Mouse (Mus musculus) c-Kit-positive CD71-negative TER-119-negative erythroid progenitor cells, embryonic 14.5 days (primary cell): ENCODE data around the gene Arpc1b.

Source experiments
- DNase-seq: peaks from one replicate; pipeline ENCODE4 v3.0.0-alpha.2; 2013; ENCODE audit warnings: low read depth

The Arpc1b gene

DNA sequence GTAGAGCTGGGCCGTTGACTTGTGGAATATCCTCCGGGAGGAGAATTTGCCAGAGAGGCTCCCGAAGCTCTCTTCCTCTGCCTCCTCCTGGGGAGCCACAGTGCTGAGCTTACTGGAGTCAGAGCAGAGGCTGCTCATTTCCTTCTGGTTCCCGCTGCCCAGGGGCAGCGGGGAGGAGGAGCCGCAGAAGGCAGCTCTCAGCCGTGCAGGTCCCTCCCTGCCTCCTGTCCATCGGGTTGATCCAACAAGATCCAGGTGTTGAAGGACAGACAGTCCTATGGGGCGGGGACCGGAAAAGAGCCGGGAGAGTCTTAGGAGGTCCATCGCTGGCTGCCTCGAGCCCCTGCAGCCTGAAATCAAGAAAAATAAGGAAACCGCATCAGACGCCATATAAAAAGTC is 51.2 kb downstream of the Arpc1b start:
- DNase-seq, result no peak

DNA sequence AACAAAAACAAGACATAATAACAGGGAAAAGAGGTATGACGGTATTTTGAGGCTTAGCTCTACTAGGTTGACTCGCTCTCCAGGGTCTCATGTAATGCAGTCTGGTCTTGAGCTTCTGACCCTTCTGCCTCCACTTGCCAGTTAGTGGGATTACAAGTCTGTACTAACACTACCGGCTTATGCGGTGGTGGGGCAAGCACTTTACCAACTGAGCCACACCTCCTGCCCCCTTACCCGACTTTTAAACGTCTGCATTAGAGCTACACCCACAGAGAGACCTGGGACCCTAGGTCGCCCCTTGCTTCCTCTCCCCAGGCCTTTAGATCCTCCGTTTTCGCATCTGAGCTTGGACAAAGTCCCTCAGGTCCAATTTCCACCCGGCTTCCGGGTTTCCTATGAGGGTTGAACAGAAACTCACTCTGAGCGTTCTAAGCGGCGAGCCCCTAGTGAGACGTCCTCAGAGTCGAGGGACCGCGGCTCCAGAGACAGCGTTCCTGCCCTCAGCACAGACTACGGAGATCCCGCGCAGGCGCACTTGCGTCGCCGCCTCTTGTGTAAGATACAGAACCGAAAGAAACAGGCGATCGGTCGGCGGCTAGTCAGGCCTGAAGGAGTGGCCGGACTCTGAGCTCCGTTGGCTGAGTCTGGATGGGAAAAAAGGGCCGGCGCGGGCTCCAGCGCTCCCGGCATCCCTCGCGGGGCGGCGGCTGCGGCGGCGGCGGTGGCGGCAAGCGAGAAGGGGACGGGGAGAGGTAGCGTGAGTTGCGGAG is 52.7 kb downstream of the Arpc1b start, which contains the start of the genes Ptcd1 and Cpsf4:
Gene Ptcd1, minus strand, starts transcription at position 573 of the 770 bp plus-strand sequence.
Gene Cpsf4, plus strand, starts transcription at position 678 of the 770 bp plus-strand sequence.
- DNase-seq, result peak; percentile 99

DNA sequence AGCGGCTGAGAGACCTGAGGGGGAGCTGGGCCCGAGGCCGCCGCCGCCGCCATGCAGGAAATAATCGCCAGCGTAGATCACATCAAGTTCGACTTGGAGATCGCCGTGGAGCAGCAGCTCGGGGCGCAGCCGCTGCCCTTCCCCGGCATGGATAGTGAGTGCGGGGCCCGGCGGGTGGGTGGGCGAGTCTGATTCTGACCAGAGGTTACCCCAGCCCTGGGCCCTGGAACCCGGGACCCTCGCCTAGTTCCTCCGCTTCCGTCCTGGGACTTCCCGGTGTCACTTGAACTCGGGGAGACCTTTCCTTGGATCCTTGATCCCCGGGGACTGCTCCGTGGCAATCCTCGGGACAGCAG is 53.3 kb downstream of the Arpc1b start:
- no peak for DNase-seq

DNA sequence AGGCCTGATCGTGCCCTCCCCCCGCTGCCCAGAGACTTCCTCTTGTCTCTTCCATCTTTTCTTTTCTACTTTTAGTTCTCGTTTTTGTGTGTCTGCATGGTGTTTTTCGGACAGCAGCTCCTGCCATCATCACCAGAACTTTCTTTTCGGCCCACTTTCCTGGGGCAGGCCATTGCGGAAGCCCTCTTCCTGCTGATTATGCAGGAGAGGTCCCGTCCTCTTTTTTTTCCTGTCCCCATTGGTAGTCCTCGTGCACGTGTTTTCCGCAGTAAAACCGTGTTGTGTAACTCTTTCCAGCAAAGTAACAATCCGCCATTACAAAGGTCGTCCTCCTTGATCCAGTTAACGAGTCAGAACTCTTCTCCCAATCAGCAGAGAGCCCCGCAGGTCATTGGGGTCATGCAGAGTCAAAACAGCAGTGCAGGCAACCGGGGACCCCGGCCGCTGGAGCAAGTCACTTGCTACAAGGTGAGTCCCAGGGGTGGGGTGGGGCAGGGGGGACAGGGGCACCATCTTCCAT is 64.5 kb downstream of the Arpc1b start:
- no peak for DNase-seq
